Mouse (Mus musculus) bone marrow, adult 2 months (tissue): ENCODE results near the gene Celf5. TPM values are rescaled to one million over a fixed set of nuclear protein-coding genes. Genes with fewer than 3 reads are reported as not detected.

ENCODE experiments used
- H3K27ac ChIP-seq: fragments of 200-500 bp; 2 replicates; pipeline ENCODE4 v1.5.1; 2012; ENCODE audit warnings: low read depth, mild to moderate bottlenecking, control low read depth, inconsistent platforms, low read length; ENCODE audit not compliant: control insufficient read depth, poor library complexity, insufficient read depth
- H3K4me1 ChIP-seq: fragments of 200-500 bp; 2 replicates; pipeline ENCODE4 v1.6.1; 2011; ENCODE audit warnings: low read length; ENCODE audit not compliant: control insufficient read depth, insufficient read depth
- H3K4me3 ChIP-seq: fragments of 200-500 bp; replicated peaks from 2 replicates; pipeline ENCODE3; 2011; ENCODE audit warnings: mild to moderate bottlenecking, low read depth, low read length, control low read depth; ENCODE audit not compliant: control insufficient read depth
- CTCF ChIP-seq: fragments of 200-500 bp; IDR thresholded peaks from 2 replicates; pipeline ENCODE4 v1.5.1; 2011; ENCODE audit warnings: low read length, control low read depth; ENCODE audit not compliant: control insufficient read depth, insufficient read depth
- POLR2A ChIP-seq: fragments of 200-500 bp; IDR thresholded peaks from 2 replicates; pipeline ENCODE4 v1.6.1; 2011; ENCODE audit warnings: low read depth, mild to moderate bottlenecking, control low read depth, low read length, borderline replicate concordance; ENCODE audit not compliant: control insufficient read depth
- WGBS: fragments of 180-500 bp; shearing (Covaris S2); methylation state at CpG from one replicate; pipeline ENCODE4 v1.1.7; 2018; 5-methylcytosine and 5-hydroxymethylcytosine counted together
- polyA plus RNA-seq: library from polyadenylated mRNA; stranded (reverse); fragments of >200 nt; gene quantifications from 2 replicates; pipeline ENCODE4 v1.2.4, GENCODE M21; 2011; ENCODE audit warnings: low replicate concordance; ENCODE audit not compliant: missing spikeins, insufficient read depth, insufficient read length

Gene Celf5
- polyA plus RNA-seq, 1 experiment, result 0.72 TPM

DNA sequence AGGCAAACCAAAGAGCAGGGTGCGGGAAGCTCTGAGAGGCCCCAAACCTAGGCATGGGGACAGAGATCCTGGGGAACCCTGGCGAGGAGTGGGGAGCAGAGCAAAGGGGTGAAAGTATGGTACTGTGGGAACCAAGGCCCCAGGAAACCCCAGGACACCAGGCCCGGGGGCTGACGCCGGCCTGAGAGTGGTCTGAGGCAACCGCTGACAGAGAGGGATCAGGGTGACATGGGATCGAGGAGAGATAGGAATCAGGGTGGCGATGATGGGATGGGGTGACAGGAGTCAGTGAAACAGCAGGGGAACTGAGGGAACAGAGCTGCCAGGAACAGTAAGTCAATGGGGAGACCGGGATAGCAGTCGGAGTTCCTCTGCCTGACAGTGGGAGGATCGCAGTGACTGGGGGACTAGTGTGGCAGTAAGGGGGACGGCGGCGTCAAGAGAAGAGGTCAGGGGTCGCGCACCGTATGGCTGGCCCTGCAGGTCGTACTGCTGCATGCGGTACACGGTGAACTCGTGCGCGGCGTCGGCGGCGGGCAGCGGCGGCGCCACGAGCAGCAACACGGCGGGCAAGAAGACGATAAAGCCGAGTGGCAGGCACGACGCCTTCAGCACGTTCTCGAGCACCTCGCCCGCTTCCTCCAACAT lies 13.2 kb upstream of the Celf5 start:
- Histone ChIP-seq H3K27ac (peak overlapping the region; percentile 55), H3K4me3 (peak overlapping the region; percentile 84), H3K4me1 (no peaks in the 10 kb centered on the region; the same call in 1 of the 2 replicates)
- WGBS, result 1% methylated on average over 41 of the region's 41 CpGs
- TF ChIP-seq CTCF (no peak), POLR2A (no peak)

DNA sequence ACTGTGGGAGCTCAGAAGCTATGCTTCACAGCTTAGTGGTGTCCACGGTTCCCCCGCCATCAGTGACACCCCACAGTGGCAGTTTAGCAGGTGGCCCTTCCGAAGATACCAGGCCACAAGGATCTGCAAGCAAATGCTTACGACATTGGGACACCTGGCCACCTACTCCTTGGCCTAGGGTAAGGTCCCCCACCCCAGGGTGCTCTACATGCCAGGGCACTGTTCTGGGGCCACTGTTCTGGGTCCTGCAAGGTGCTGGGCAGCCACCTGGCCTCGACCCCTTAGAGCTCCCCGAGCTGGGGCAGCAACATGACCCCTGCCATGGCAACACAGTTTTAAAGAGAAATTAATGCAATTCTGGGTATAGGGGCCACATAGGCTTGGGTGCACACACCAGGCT lies 12.6 kb upstream of the Celf5 start:
- TF ChIP-seq POLR2A, result no peak
- TF ChIP-seq CTCF, result no peak
- peak overlapping the region; percentile 84 for H3K4me3 ChIP-seq
- WGBS, result 33% methylated on average over 6 of the region's 6 CpGs
- H3K4me1 ChIP-seq, result no peaks in the 10 kb centered on the region; the same call in 1 of the 2 replicates
- H3K27ac ChIP-seq, result peak overlapping the region; percentile 55

DNA sequence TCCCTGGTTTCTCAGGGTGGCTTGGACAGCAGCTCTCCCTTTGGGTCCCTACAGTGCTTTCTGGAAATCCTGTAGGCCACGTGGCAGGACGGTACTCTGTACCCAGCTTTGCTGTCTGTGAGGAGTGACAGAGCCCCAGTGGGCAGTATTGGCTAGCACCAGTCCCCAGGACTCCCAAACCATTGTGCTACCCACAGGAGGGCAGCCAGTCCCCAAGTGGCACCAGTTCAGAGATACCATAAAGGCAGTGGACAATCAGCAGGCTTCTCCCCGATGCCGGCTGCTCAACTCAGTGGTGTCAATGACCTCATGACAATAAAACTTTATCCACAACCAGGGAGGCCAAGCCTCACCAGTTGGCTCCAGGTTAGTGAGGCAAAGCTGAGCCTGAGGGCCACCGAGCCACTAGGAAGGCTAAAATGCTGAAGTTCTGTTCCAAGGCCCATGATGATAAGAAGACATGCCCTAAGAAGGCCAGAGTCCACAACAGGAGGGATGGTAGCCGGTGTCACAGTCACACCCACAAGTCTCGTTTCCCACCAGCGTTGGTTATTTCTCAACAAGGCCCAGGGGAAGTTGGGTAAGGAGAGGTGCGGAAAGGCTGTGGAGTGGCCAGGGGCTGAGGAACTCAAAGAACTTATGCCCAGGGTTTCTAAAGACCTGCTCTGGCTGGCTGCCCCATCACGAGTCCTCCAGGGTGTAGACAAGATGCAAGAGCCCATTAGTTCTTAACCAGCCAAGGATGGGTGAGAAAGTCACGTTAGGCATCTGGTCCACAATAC lies 11.9 kb upstream of the Celf5 start:
- TF ChIP-seq CTCF (no peak), POLR2A (no peak)
- H3K4me3 ChIP-seq, result peak overlapping the region; percentile 84
- H3K27ac ChIP-seq, result peak overlapping the region; percentile 65
- no peaks in the 10 kb centered on the region; the same call in 1 of the 2 replicates for H3K4me1 ChIP-seq
- WGBS, result 47% methylated on average over 11 of the region's 11 CpGs

DNA sequence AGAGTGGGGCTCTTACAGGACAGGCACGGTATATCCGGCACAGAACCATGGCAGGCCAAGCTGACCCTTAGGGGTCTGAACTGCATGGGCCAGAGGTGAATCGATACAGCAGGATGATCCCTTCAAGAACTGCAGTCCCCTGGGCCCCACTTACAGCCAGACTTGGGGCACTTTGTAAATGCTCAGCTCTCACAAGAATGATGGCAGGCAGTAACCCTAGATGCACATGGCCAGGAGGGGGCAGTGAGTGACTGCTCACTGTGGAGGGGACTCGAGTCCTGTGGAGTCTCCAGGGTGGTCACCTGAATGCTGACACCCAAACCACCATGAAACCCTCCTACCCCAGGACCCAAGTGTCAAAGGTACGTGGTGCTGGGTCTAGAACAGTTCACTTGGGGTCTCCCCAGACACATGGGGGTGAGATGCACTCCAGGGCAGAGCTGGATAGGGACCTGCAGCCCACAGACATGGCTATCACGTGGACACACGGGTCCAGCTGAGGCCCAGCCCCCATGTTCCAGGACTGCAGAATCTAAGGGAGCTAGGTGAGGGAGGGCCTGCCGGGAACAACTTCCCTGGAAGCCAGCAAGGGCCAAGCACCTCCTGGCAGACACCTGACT lies 11.2 kb upstream of the Celf5 start:
- peak overlapping the region; percentile 10 for H3K4me3 ChIP-seq
- 72% methylated on average over 8 of the region's 8 CpGs for WGBS
- H3K4me1 ChIP-seq, result no peaks in the 10 kb centered on the region; the same call in 1 of the 2 replicates
- peak; percentile 77 for TF ChIP-seq CTCF
- TF ChIP-seq POLR2A, result no peak
- H3K27ac ChIP-seq, result peak overlapping the region; percentile 65

DNA sequence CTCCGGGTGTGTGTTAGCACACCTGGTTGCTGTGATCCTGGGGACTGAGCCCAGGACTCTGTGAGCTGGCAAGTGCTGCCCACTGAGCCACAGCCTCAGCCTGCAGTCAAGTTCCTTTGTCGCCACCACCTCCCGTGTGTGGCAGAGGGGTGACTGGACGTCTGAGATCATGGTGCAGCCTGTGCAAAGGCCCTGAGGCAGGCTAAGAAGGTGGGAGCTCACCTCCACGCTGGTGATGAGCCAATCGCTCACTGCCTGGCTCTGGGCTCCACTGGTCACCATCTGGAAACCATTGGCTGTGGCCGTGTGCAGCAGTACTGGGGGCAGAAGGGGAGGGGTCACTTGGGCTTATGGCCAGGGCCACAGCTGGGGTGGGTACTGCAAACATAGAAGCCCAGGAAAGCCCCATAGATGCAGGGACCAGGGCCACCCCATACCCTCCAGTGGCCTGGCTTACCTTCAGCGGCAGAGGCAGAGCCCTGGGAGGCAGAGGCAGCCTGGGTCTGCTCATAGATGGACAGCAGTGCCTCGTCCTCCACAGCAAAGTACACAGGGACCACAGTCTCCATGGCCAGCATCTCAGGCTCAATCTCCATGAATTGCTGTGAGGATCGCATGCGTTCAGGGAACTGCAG lies 10.2 kb upstream of the Celf5 start:
- Histone ChIP-seq H3K4me3 (no peak overlapping the region), H3K4me1 (no peaks in the 10 kb centered on the region; the same call in 1 of the 2 replicates), H3K27ac (no peak overlapping the region; the same call in 1 of the 2 replicates)
- WGBS, result 89% methylated on average over 11 of the region's 11 CpGs
- TF ChIP-seq POLR2A, result no peak; the same call in 1 of the 2 replicates
- no peak for TF ChIP-seq CTCF

DNA sequence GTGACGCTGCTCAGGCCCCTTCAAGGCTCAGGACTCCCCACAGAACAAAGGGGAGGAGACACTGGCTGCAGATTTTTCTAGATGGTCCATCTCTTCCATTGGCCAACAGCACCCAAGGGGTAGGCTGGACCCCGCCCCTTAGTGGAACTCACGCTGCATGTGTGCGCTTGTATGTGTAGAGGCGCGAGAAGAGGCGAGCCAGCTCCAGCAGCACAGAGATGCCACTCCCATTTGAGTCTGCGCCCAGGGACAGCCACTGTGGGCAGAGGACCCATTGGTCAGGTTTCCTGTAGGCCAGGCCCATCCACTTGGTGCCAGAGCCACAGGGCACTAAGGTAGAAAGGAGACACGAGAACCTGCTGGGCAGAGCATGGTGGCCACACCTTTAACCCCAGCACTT lies 8.5 kb upstream of the Celf5 start:
- Histone ChIP-seq H3K4me3 (no peak overlapping the region), H3K27ac (no peak overlapping the region), H3K4me1 (no peaks in the 10 kb centered on the region; the same call in 1 of the 2 replicates)
- TF ChIP-seq CTCF (no peak), POLR2A (no peak)
- WGBS, result 85% methylated on average over 9 of the region's 9 CpGs

DNA sequence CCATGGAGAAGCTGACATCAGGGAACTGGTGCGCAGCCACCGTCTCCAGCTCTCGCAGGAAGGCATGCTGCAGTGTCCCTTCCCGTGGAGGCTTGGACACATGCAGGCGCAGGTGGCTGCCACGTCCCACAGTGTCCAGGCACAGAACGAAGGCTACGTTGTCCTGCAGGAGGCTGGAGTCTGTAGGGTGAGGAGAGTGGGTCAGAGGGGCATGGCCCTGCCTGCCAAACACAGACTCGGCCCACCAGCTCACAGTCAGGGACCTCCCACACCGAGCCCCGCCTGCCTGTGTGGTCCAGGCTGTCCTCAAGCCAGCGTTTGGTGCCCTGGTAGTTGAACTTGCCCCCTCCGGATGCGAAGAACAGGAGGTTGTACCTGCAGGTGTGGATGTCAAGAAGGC lies 7.4 kb upstream of the Celf5 start:
- TF ChIP-seq CTCF (no peak), POLR2A (no peak)
- H3K4me3 ChIP-seq, result no peak overlapping the region

DNA sequence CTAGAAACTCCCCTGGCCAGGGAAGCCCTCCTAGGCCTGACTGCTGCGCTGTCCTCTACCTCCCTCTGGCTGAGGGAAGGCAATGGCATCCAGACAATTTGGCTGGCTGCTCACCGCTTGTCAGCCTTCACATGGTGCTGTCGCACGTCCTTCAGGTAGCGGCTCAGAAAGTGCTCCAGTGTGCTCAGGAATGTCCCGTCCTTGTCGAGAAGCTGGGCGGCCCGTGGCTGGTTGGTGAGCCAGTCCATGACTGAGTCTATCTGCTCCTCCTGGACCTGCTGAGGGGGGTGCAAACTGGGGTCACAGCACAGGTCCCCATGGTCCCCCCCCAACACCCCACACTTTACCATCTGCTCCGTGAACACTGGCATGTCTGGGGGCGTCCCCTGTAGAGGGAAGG lies 5.6 kb upstream of the Celf5 start:
- Histone ChIP-seq H3K4me1 (no peaks in the 10 kb centered on the region), H3K27ac (no peak overlapping the region), H3K4me3 (no peak overlapping the region)
- TF ChIP-seq POLR2A, result no peak
- TF ChIP-seq CTCF, result no peak
- WGBS, result 92% methylated on average over 11 of the region's 11 CpGs

More for the DNA sequence above, 7.4 kb upstream of the Celf5 start:
- WGBS, result 93% methylated on average over 14 of the region's 14 CpGs
- H3K27ac ChIP-seq, result no peak overlapping the region
- no peaks in the 10 kb centered on the region; the same call in 1 of the 2 replicates for H3K4me1 ChIP-seq
